Mouse (Mus musculus) heart, adult 8-10 months (tissue): Measurements from ENCODE around the gene Krt80. TPM values are rescaled to one million over a fixed set of nuclear protein-coding genes. Genes with fewer than 3 reads are reported as not detected.

ENCODE experiments used
- DNase-seq: peaks from one replicate; pipeline ENCODE4 v3.0.0; 2022; ENCODE audit warnings: low spot score
- total RNA-seq, 4 experiments: library from RNA; stranded (reverse); gene quantifications; 2 replicates each; pipeline ENCODE4 v1.2.4; 2022

Krt80 gene
- 1 to 10 TPM; 1.5 to 4.7 (median 2.4) TPM for total RNA-seq

DNA sequence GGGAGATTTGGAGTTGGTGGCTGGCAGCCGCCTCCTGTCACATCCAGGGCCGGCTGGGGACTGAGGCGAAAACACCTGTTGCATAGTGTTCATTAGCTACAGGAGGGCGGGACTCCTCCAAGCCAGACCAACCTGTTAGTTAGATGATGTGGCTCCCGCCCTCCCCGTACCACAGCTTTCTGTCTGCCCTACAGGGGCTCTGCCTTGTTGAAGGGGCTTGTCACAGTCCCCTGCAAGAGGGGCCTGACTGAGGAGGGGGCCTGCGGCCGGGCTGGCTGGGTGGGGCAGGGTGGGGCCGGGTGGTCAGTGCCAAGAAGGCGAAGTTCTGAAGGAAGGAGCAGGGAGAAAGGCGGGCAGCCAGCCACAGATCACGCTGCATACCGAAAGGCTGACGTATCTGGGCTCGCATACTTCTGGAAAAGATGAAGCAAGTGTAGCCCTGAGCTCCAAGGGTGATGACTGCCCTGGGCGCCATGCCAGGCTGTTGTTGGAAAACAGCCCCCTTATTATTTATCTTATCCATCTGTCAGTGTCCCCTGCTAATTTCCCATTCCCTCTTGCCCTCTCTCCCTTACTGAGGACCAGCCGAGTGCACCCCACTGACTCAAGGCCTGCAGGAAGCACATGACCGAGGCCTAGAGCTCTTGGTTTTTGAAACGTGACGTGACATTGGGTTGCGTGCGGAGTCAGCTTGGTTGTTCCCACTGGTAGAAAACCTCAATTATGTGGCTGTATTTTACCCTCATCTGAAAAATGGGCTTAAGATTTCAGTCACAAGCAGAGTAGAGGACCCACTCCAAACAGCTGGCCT is at the start of gene Krt80:
Gene Krt80 (minus strand): TSS at position 62 of the 811 bp plus-strand sequence.
- peak; percentile 87 for DNase-seq

DNA sequence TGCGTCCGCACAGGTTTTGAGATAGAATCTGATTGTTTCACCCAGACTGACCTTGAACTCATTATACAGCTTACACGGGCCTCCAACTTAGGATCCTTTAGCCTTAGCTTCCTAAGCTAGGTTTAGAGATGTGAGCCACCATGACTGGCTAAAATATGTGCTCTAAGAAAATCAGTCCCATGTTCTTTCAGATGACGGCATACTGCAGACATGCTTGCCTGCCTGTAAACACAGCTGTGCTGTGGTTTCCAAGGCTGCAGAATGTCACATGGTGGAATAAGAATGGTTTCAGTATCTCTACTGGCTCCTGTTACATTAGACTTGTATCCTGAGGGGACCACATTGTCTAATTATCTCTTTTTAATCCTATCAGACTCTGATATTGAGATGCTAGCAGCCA is 49.0 kb upstream of the Krt80 start:
- no peak for DNase-seq

DNA sequence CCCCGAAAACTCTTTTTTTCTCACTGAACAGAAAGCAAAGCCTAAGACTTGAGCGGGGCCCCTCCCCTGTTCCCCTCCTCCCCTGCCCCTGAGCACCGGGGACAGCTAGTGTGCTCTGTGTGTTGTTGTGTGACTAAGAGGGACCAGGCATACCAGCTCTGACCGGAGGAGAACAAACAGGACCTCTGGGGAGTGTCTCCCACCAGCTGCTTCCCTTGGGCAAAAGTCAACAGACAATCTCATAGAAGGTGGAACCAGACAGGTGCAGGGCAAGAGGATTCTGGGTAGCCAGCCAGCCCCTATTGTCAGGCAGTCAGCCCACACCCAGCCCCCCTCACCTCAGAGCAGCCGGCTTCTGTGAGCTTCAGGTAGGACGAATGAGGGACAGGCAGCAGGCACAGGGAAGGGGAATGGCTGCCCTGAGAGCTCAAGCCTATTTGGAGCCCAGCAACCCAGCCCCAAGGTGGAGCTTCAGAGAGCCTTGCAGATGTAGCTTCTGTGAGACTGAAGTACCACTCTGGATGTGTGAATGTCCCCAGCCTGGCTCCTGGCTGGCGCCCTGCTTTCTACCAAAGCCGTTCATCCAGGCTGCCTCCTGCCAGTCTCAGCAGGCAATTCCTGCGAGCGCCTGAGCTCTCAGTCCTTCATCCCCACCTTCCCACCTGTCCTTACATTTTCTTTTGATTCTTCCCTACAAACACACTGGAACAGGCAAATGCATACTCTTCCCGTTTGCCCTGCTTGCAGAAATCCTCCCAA is 45.0 kb upstream of the Krt80 start:
- DNase-seq = no peak

DNA sequence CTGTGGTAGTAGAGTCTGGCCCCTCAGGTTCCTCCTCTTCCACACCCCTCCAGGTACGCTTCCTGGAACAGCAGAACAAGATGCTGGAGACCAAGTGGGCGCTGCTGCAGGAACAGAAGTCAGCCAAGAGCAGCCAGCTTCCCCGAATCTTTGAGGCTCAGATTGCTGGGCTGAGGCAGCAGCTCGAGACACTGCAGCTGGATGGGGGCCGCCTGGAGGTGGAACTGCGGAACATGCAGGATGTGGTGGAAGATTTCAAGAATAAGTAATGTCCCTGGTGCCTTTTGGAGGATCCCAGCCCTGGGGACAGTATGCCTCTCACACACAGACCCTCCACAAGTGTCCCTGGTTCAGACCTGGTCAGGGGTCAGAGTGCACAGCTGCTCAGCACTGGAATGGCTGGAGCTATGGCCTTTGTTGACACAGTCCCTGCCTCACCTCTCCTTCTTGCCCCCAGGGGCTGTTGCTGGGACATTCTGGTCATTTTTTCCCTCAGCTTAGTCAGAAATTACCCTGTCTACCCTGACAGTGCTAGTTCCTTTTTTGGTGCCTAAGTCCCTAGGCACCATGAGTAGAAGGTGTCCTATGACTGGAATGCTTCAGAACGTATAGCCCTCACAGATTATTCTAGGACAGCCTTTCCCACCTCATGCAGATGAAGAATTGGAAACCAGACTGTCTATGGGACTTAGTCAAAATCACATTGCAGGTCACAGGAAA is 44.1 kb upstream of the Krt80 start:
- no peak for DNase-seq

DNA sequence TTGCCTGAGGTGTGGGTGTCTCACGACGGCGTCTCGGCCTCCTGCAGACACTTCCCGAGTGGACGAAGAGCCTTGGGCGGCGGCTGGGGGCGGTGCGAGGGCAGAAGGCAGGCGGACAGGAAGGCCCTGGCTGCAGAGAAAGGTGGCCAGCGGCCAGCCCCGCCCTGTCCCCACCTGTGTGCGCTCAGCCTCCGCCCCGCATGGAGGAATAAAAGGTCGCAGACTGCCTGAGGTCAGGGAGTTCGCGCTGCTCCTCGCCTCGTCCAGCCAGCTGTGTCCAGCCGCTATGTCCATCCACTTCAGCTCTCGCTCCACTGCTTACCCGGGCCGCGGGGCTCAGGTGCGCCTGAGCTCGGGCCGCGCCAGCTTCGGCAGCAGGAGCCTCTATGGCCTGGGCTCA is 42.2 kb upstream of the Krt80 start:
- no peak for DNase-seq

DNA sequence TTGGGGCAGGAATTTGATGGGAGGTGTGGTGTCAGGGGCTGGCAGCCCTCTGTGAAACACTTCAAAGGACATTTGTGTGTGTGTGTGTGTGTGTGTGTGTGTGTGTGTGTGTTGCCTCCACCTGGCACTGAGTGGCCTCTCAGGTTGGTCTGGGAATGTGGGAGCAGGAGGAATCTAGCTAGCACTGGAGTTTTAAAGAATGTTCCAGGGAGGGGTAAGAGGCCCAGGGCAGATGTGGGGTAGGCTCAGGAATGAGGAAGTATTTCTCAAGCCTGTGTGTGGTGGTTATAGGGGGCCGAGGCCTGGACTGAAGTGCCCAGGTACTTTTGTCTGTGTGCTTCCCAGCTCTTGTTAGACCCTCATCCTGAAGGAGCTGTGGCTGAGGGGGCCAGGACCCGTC is 40.8 kb upstream of the Krt80 start, which contains the start of gene Krt7:
Gene Krt7 (plus strand): TSS at position 269 of the 400 bp plus-strand sequence.
- DNase-seq = no peak

DNA sequence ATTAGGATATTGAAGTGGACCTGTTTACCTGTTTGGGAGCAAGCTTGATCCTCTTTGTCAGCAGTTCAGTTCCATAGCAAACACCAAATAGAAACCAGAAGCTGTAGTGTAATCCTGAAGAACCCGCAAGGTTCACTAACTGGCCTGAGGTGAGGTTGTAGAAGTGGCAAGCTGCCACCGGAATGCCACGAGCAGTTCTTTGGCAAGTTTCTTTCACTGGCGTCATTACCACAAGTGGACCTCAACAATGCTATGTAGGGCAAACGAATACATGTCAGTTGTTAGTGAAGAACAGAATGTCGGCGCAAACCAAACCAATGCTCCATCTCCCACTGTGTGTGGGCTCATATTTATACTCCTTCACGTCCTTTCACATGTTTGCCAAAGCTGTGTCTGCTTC is 28.3 kb upstream of the Krt80 start:
- peak; percentile 44 for DNase-seq

DNA sequence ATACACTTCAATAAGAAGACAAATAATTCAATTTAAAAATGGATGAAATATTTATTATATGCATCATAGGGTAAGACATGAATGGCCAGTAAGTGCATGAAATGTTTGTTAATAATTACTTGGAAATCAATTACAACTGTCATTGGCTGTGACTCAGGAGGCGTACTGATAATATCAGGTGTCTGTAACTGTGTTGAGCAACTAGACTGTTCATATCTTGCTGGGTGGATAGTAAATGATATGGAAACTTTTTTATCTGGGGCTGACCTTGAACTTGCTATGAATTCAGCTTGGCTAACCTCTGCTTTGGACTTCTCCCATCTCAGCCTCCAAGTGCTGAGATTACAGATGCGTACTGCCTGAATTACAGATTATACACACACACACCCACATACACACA is 27.7 kb upstream of the Krt80 start:
- DNase-seq = no peak

DNA sequence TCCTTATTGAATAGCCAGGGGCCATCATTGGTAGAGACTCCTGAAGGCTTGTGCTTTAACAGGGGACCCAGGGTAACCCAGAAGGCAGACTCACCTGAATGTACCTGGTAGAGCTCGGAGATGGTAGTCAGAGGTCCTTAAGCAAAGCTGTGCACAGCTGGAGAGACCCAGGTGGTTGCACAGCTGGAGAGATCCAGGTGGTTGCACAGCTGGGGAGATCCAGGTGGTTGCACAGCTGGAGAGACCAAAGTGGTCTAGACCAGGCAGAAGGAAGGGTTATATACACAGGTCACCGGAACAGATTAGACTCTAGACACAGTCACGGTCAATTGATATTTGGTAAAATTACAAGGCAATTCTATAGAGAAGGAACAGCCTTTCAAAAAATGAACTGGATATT is 27.0 kb upstream of the Krt80 start:
- DNase-seq = no peak

DNA sequence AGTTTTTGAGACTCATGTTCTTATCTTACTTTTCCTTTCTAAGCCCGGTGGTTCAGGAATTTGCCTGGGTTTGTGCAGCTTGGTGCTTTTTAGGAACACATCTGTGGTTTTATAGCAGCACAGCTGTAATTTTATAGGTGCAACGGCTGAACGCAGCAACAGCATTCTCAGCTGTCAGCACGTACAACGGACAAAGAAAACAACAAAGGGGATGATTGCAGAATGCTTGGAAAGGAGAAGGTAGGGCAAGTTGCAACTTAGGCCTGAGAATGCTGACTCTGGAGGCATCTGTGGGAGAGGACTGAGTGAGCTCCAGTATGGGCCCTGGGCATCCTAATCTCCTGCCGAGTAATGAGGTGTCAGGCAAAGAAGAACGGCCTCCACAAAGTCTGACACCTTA is 26.5 kb upstream of the Krt80 start:
- no peak for DNase-seq

DNA sequence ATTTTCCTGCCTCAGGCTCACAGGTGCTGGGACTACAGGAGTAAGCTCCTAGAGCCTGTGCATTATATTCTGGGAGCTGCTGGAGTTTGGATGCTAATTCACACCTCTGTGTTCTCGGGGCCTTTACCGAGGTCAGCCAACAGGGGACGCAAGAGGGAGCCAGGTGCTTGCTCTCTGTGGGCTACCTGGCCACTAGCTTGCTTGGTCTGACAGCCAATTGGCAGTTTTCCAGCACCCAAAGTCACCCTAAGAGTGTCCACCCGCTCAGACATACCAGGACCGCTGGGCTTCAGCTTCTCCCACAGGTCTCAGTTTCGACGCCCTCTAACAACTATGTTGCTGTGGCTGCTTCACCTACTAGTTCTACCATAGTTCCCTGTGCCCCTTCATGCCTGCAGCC is 24.9 kb upstream of the Krt80 start:
- DNase-seq = no peak

DNA sequence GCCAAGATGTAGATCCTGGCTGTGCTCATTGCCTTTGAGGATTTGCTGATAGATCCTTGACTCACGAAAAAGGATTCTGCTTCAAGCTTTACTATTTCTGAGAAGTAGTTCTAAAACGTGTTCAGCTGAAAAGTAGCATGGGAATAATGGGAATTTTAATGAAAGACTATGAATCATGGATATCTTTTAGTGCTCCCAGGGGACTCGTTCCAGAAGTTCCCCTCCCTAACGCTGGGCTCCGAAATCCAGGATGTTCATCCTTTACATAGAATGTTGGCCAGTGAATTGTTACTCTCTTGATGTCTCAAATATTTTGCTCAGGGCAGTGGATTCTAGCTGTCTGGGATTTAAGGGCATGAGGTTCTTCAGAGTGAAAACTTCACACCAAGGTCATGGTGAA is 22.3 kb upstream of the Krt80 start:
- no peak for DNase-seq

DNA sequence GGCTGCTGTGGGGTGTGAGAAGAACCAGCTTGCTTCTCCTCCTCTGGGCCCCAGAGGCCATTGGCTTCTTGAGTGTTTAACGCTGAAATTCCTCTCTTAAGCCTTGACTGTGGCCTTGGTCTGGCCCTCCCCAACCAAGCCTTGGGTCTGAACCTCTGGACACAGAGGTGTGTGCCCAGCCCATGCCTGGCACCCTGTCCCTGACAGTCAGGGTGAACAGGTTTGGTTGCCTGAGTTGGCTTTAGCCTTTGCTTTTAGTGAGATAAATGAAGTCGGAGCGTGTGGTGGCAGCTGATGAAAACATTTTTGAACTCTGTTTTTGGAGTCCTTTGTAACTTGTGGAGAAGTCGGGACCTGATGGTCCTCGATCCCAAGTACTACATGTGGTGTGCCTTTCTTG is 20.2 kb upstream of the Krt80 start:
- DNase-seq = no peak

DNA sequence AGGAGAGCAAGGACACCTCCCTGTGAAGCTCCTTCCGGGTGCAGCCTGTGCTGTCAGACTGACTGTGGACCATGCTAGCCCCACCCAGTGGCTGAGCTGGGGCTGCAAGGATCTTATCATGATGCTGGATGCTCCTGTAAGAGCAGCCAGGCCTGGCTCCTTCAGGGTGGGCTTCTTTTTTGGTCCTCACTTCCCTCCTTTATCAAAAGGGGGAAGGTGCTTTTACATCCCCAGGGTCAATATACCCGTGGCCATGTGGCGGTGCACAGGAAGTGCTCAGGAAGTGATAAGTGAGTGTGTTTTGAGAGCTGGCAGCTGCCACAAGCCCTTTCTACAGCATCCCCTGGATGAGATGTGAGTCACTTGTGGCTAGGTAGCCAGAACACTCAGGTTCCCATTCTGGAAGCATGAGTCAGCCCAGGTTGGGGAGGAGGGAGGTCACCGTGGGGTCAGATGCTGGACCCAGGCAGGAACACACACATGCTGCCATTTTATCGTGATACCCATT is 18.1 kb upstream of the Krt80 start:
- no peak for DNase-seq

DNA sequence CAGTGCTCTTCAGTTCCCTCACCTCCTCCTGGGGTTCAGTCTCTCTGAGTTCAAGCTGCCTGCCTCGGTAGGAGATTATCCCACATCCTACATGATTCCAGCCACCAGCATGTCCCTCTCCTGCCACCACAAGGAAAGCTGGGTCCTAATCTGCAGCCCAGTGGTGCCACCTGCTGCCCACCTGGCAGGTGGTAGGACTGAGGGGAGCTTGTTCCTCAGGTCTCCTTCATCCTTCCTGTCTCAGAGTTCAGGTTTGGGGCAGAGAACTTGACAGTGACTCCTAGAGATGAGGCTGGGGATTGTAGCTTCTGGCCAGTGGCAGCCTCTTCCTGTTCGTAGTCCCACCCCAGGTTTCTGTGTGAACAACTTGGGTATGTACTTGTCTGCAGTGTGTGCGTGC is 17.2 kb upstream of the Krt80 start:
- DNase-seq = no peak

DNA sequence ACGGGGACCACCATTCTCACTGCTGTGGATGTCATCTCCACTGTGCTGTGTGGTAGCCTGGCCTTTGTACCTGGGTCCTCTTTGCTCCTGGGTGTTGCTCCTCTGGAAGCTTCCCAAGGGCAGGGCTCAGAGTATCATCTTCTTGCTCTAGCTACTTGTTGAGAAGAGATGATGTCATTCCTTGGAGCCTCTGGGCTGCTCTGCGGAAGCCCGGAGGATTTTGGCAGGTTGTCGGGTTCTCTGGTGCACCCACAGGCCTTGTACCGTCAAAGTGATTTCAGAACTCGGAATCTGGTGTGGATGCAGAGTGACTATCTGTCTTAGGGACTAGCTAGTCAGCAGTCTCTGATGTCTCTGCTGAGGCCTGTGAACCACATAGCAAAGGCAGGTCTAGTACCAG is 15.1 kb upstream of the Krt80 start:
- no peak for DNase-seq

DNA sequence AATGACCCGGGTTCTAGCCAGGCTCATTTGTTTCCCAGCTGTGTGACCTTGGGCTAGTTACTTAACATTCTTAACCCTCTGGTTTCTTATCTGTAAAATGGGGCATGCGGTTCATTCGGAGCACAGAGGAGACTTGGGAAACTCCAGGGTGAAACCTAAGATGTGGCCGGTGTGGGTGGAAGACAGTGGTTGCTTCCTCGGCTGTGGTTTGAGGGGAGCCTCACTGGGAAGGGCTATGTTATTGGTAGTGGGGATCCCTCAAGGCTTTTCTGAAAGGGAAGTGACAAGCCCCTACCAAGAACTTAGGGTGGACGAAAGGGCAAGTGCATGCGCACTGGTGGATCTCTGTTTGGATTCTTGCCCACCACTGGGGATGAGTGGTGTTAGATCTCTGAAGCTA is 14.6 kb upstream of the Krt80 start:
- no peak for DNase-seq

DNA sequence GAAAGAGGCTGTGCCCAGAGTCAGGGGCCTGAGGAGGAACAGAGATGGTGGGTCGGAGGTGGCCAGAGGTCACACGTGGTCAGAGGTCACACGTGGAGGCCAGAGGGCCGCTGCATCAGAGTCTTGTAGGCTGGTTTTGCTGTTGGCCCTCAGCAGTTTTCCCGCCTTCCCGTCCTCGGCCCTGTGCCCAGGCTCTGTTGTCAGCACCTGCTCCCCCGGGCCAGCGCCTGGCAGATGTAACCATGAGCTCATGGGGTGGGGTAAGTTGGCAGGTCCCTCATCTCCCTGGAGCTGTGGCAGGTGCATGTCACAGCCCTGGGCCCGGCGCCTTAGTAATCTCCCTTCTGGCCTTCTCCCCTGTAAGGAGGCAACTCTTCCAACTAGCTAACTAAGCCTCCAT is 12.8 kb upstream of the Krt80 start:
- DNase-seq = no peak

DNA sequence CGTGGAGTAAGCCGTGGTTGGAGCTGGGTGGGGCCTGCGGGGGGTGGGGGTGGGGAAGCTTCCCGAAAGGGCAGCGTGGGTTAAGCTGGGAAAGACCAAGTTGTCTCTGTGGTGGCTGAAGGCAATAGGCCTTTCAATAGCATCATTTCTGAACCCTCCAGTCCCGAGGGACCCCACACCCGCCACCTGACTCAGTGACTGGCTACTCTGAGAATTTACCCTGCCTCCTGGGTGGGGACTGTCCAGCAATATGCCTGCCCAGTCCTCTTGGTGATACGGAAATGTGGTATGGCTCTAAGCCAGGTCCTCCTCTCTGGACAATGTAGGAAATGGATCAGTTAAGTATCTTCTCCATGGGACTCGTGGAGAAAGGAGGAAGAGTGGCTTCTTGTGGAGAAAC is 11.8 kb upstream of the Krt80 start:
- DNase-seq = no peak

DNA sequence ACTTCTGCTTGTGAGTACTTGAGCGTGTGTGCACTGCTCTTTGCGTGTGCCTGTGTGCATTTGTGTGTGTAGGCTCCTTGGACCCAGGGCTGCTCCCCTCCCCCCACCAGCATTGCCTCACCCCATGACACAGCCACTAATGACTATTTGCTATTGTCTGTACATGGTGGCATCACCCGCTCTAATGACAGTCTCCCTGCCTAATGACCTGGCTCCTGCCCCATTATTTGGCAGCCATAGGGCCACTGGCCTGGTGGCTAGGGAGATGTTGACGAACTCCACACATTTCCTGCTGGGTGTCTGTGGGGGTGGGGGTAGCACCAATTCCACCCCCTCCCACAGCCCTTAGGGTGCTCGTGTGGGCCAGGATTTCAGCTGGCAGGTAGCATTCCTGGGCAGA is 8.7 kb upstream of the Krt80 start:
- DNase-seq = no peak

DNA sequence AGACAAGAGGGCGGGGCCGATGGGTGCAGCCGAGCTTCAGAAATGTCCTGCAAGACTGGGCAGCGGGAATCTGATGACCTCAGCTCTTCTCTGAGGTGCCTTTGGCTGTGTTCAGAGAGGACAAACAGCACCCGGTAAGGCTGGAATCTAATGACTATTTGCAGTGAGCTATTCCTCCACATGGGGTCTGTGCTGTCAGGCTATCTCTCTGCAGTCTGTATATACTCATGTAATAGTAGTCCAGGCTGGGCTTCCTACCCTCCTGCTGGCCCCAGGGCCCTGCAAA is 6.8 kb upstream of the Krt80 start:
- DNase-seq = no peak

DNA sequence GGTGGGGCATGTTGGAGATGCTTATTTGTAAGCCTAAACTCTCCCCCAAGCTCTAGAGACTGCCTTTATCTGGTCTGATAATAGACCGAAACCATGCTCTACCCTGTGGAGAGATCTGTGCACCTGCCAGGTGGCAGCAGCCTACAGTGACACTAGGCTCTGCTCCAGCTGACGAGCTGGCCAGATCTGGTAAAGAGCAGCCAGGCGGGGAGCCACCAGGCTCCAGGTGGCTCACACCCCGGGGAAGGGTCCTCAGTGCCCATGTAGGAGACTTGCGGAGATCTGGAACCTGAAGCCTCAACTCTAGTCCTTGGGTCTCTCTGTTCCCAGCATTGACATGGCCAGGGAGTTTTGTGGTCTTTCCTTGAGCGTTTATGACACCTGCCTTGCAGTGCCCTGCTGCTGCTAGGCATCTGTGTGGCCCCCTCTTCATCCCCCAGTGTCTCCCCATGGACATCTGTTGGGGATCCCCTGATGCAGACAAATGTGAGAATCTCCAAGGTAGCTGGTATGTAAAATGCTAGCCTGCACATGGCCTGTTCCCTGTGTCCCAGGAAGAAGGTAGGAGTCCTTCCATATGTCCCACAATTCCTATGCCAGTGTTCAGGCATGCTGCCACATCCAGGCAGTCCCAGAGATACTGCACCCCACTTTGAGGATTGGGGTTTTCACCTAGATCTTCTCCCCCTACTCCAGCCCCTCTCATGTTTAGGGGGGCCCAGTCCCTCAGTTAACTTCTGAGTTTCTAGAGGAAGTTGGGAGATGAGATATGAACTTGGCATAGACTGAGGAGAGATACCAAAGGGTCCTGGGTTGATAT is 6.2 kb upstream of the Krt80 start:
- no peak for DNase-seq
